22 mouse cellular contexts compared by ENCODE assay signal in the genomic region with DNA sequence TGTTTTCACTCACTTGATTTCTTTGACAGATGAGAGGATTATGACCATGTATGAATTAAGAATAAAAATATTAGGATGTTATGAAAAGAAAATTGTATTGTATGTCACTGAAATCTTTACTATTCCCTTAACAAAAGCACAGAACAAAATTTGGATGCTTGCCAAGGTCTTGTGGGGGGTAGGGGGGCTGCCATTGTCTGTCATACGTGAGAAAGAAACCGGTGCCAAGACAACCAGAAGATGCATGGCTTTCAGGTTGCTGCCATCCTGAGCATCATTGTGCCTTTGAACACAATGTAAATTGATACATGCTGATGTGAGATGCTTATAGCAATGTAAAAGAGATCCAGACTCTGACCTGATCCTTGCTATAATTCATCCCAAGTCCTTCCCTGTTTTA.
DNase-seq lines count a peak whose midpoint lies in the region; ATAC-seq and TF ChIP-seq lines count a peak whose summit lies in the region.
"Had no signal": no experiment of that assay in that cellular context is flagged by ENCODE, and none has a peak within 500 bp of the region (broad histone marks: within the 10 kb centered on the region; RNA-seq: fewer than 3 reads in every experiment).

No protein-coding gene starts in this region.

- no peak overlapping the region for H3K9ac ChIP-seq in forebrain, embryonic 14.5 days (ENCODE audit: low read length)
- H3K9ac ChIP-seq in forebrain, embryonic 13.5 days = no peak overlapping the region
- H3K9ac ChIP-seq: heart, embryonic 13.5 days; hindbrain, embryonic 13.5 days; limb, embryonic 12.5 days; midbrain, embryonic 12.5 days; neural tube, embryonic 12.5 days had no signal

- no peaks in the 10 kb centered on the region for H3K36me3 ChIP-seq in forebrain, embryonic 14.5 days (ENCODE audit: control insufficient read depth, insufficient read depth, low read length)
- no peaks in the 10 kb centered on the region for H3K36me3 ChIP-seq in forebrain, embryonic 13.5 days (ENCODE audit: poor library complexity, severe bottlenecking)
- H3K36me3 ChIP-seq: heart, embryonic 13.5 days; hindbrain, embryonic 13.5 days; limb, embryonic 12.5 days; midbrain, embryonic 12.5 days; neural tube, embryonic 12.5 days had no signal

- no peak for TF ChIP-seq CTCF in brain, embryonic 14.5 days (IDR thresholded peaks at IDR 0.05; ENCODE audit: borderline replicate concordance, extremely low read depth, insufficient read depth, insufficient read length)

- no peak for TF ChIP-seq POLR2A in brain, embryonic 14.5 days (IDR thresholded peaks at IDR 0.05; ENCODE audit: borderline replicate concordance, extremely low read depth, insufficient read depth, insufficient read length, poor library complexity, severe bottlenecking)

- H3K27me3 ChIP-seq in forebrain, embryonic 14.5 days (replicated peaks; ENCODE audit: control insufficient read depth, insufficient read depth, low read length) = no peaks in the 10 kb centered on the region
- H3K27me3 ChIP-seq in forebrain, embryonic 13.5 days = no peaks in the 10 kb centered on the region
- H3K27me3 ChIP-seq: heart, embryonic 13.5 days; hindbrain, embryonic 13.5 days; limb, embryonic 12.5 days; midbrain, embryonic 12.5 days; neural tube, embryonic 12.5 days had no signal

- ATAC-seq in forebrain, embryonic 14.5 days = no peak
- ATAC-seq in forebrain, embryonic 13.5 days = no peak
- ATAC-seq: CD4-positive, CD25-positive, alpha-beta regulatory T cell, adult 4 months had no signal

- no peak overlapping the region for H3K4me3 ChIP-seq in forebrain, embryonic 14.5 days (ENCODE audit: low read depth, low read length)
- no peak overlapping the region for H3K4me3 ChIP-seq in forebrain, embryonic 13.5 days
- H3K4me3 ChIP-seq: heart, embryonic 13.5 days; hindbrain, embryonic 13.5 days; limb, embryonic 12.5 days; midbrain, embryonic 12.5 days; neural tube, embryonic 12.5 days had no signal

- H3K4me2 ChIP-seq in forebrain, embryonic 14.5 days (ENCODE audit: low read length) = no peak overlapping the region
- H3K4me2 ChIP-seq in forebrain, embryonic 13.5 days = no peak overlapping the region
- H3K4me2 ChIP-seq: heart, embryonic 13.5 days; hindbrain, embryonic 13.5 days; limb, embryonic 12.5 days; liver, embryonic 11.5 days; midbrain, embryonic 12.5 days; neural tube, embryonic 12.5 days had no signal

- intact Hi-C loops in left cerebral cortex, postnatal 4 days (cut with DNase I) = no loop called here
- intact Hi-C loops in left cerebral cortex, postnatal 14 days (cut with DNase I) = no loop called here

- 34% methylated on average over 2 of the region's 2 CpGs for WGBS in forebrain, embryonic 14.5 days
- WGBS in forebrain, embryonic 13.5 days = 27% methylated on average over 2 of the region's 2 CpGs

- no peaks in the 10 kb centered on the region for H3K4me1 ChIP-seq in forebrain, embryonic 14.5 days (ENCODE audit: control insufficient read depth, insufficient read depth, low read length)
- H3K4me1 ChIP-seq in forebrain, embryonic 13.5 days = no peaks in the 10 kb centered on the region
- H3K4me1 ChIP-seq: heart, embryonic 13.5 days; limb, embryonic 12.5 days; midbrain, embryonic 12.5 days; neural tube, embryonic 12.5 days had no signal

- H3K9me3 ChIP-seq in forebrain, embryonic 14.5 days (replicated peaks; ENCODE audit: control insufficient read depth, low read length) = no peaks in the 10 kb centered on the region
- H3K9me3 ChIP-seq in forebrain, embryonic 13.5 days (replicated peaks) = no peaks in the 10 kb centered on the region
- H3K9me3 ChIP-seq: heart, embryonic 13.5 days; hindbrain, embryonic 13.5 days; limb, embryonic 12.5 days; midbrain, embryonic 12.5 days; neural tube, embryonic 12.5 days had no signal

- DNase-seq in forebrain, embryonic 14.5 days (ENCODE audit: low spot score) = peak; percentile 48
- peak; percentile 60 for DNase-seq in left cerebral cortex, postnatal 4 days
- no peak for DNase-seq in left cerebral cortex, postnatal 14 days (ENCODE audit: low spot score in 2 of 2)
- peak; percentile 64 for DNase-seq in brain, embryonic 14.5 days (ENCODE audit: low read depth)
- peak; percentile 55 to 67 for DNase-seq in cerebellum, postnatal 14 days
- no peak for DNase-seq in kidney, postnatal 4 days
- DNase-seq: adrenal gland, postnatal 25 days; gastrocnemius, postnatal 14 days; heart, adult 18-20 months; heart, postnatal 14 days; kidney, adult 2 months; lung, adult 18-20 months; lung, postnatal 14 days had no signal

- H3K27ac ChIP-seq in forebrain, embryonic 14.5 days (ENCODE audit: low read depth, low read length) = no peak overlapping the region
- H3K27ac ChIP-seq in forebrain, embryonic 13.5 days = no peak overlapping the region
- H3K27ac ChIP-seq: heart, embryonic 13.5 days; hindbrain, embryonic 13.5 days; kidney, postnatal 0 days; limb, embryonic 12.5 days; midbrain, embryonic 12.5 days; neural tube, embryonic 12.5 days had no signal

Comparison
In these comparisons a context has a peak if more than half of its experiments do, and no peak if none do; other contexts are left out.
1. DNase-seq: peak in forebrain, embryonic 14.5 days (single experiment), left cerebral cortex, postnatal 4 days (single experiment), brain, embryonic 14.5 days (single experiment) and cerebellum, postnatal 14 days (2 of 2); none in left cerebral cortex, postnatal 14 days (0 of 2) and kidney, postnatal 4 days (0 of 2).